Comparison of ENCODE assay signal across 8 mouse cellular contexts in genomic region chr7:79793688-79794087, GRCm38 (mm10). TPM values are rescaled to one million over a fixed set of nuclear protein-coding genes. Genes with fewer than 3 reads are reported as not detected.
DNase-seq lines count a peak whose midpoint lies in the region; ATAC-seq and TF ChIP-seq lines count a peak whose summit lies in the region.

Gene Mesp1, minus strand, starts transcription at chr7:79793788.

- intact Hi-C loops in heart, postnatal 14 days (cut with DNase I) = loop anchor here (10.0 kb wide), 1 partner anchor 201 kb away; no protein-coding TSS in a partner anchor
- intact Hi-C loops in gastrocnemius, postnatal 14 days (cut with DNase I; ENCODE audit: low total_unique reads) = no loop called here
- intact Hi-C loops in left cerebral cortex, postnatal 36 days (cut with DNase I) = no loop called here

- no peak for DNase-seq in heart, postnatal 14 days
- DNase-seq in heart, postnatal 0 days (ENCODE audit: low spot score) = no peak
- DNase-seq in gastrocnemius, postnatal 14 days = no peak
- DNase-seq in left cerebral cortex, postnatal 36 days (ENCODE audit: low spot score in 2 of 2) = no peak
- DNase-seq in cerebellum, postnatal 36 days = no peak

- peaks cover 86% of the 10 kb centered on the region for H3K27me3 ChIP-seq in heart, embryonic 13.5 days (replicated peaks)
- H3K27me3 ChIP-seq in heart, postnatal 0 days (ENCODE audit: control insufficient read depth, insufficient read depth, low read length) = peaks cover 55% of the 10 kb centered on the region
- H3K27me3 ChIP-seq in liver, embryonic 16.5 days (ENCODE audit: control insufficient read depth, insufficient read depth, low read depth, low read length) = peaks cover 40% of the 10 kb centered on the region

- WGBS in heart, embryonic 13.5 days = 70% methylated on average over 6 of the region's 6 CpGs
- WGBS in bone marrow, adult 2 months = 78% methylated on average over 6 of the region's 6 CpGs
- WGBS in heart, postnatal 0 days = 77% methylated on average over 6 of the region's 6 CpGs
- WGBS in liver, embryonic 16.5 days (ENCODE audit: insufficient replicate concordance) = 48% methylated on average over 6 of the region's 6 CpGs

- H3K4me1 ChIP-seq in heart, embryonic 13.5 days = peaks cover 22% of the 10 kb centered on the region
- H3K4me1 ChIP-seq in bone marrow, adult 2 months (ENCODE audit: control insufficient read depth, insufficient read depth, low read length) = no peaks in the 10 kb centered on the region; the same call in 1 of the 2 replicates
- peaks cover 8% of the 10 kb centered on the region; the same call in 1 of the 2 replicates for H3K4me1 ChIP-seq in heart, postnatal 0 days (ENCODE audit: control insufficient read depth, insufficient read depth)
- peaks cover 3% of the 10 kb centered on the region; the same call in 1 of the 2 replicates for H3K4me1 ChIP-seq in liver, embryonic 16.5 days (ENCODE audit: control insufficient read depth, low read depth, low read length)

- H3K36me3 ChIP-seq in heart, embryonic 13.5 days = no peaks in the 10 kb centered on the region
- no peaks in the 10 kb centered on the region for H3K36me3 ChIP-seq in heart, postnatal 0 days (replicated peaks; ENCODE audit: control insufficient read depth, insufficient read depth, low read length)
- H3K36me3 ChIP-seq in liver, embryonic 16.5 days (ENCODE audit: control insufficient read depth, insufficient read depth) = no peaks in the 10 kb centered on the region

- ATAC-seq in heart, embryonic 13.5 days (ENCODE audit: extremely low read depth, insufficient number of reproducible peaks, low FRiP score, low TSS enrichment) = no peak
- ATAC-seq in heart, postnatal 0 days (ENCODE audit: insufficient read depth, low read depth) = no peak
- no peak for ATAC-seq in liver, embryonic 16.5 days (ENCODE audit: low read depth)

- TF ChIP-seq POLR2A in bone marrow, adult 2 months (IDR thresholded peaks at IDR 0.05; ENCODE audit: borderline replicate concordance, control insufficient read depth, low read depth, low read length) = no peak

- TF ChIP-seq CTCF in bone marrow, adult 2 months (IDR thresholded peaks at IDR 0.05; ENCODE audit: control insufficient read depth, insufficient read depth, low read length) = no peak
- TF ChIP-seq CTCF in heart, postnatal 0 days (IDR thresholded peaks at IDR 0.05; ENCODE audit: low read depth) = no peak

- TF ChIP-seq EP300 in heart, postnatal 0 days (IDR thresholded peaks at IDR 0.05; ENCODE audit: low read depth) = no peak

- H3K9ac ChIP-seq in heart, embryonic 13.5 days = peak within 1 kb of the TSS; percentile 75
- no peak within 1 kb of the TSS; the same call in 1 of the 2 replicates for H3K9ac ChIP-seq in heart, postnatal 0 days (replicated peaks; ENCODE audit: low read depth, low read length)
- no peak within 1 kb of the TSS for H3K9ac ChIP-seq in liver, embryonic 16.5 days (ENCODE audit: low read depth, low read length)

- H3K27ac ChIP-seq in heart, embryonic 13.5 days (replicated peaks) = no peak within 1 kb of the TSS
- H3K27ac ChIP-seq in bone marrow, adult 2 months (ENCODE audit: control insufficient read depth, insufficient read depth, low read depth, low read length, poor library complexity) = peak within 1 kb of the TSS; percentile 12; the same call in 1 of the 2 replicates
- H3K27ac ChIP-seq in heart, postnatal 0 days (ENCODE audit: low read depth) = no peak within 1 kb of the TSS
- no peak within 1 kb of the TSS for H3K27ac ChIP-seq in liver, embryonic 16.5 days (ENCODE audit: low read length)

- H3K9me3 ChIP-seq in heart, embryonic 13.5 days = no peaks in the 10 kb centered on the region
- no peaks in the 10 kb centered on the region for H3K9me3 ChIP-seq in heart, postnatal 0 days (replicated peaks; ENCODE audit: control insufficient read depth, low read length)
- no peaks in the 10 kb centered on the region for H3K9me3 ChIP-seq in liver, embryonic 16.5 days (replicated peaks; ENCODE audit: control insufficient read depth, low read length)

- peak within 1 kb of the TSS; percentile 58 for H3K4me3 ChIP-seq in heart, embryonic 13.5 days
- H3K4me3 ChIP-seq in bone marrow, adult 2 months (replicated peaks; ENCODE audit: control insufficient read depth, low read depth, low read length) = no peak within 1 kb of the TSS
- H3K4me3 ChIP-seq in heart, postnatal 0 days (ENCODE audit: low read depth, low read length) = peak within 1 kb of the TSS; percentile 42
- peak within 1 kb of the TSS; percentile 48 for H3K4me3 ChIP-seq in liver, embryonic 16.5 days (ENCODE audit: low read depth, low read length)

- H3K4me2 ChIP-seq in heart, embryonic 13.5 days = peak within 1 kb of the TSS; percentile 86
- H3K4me2 ChIP-seq in heart, postnatal 0 days (ENCODE audit: low read depth, low read length) = peak within 1 kb of the TSS; percentile 55
- peak within 1 kb of the TSS; percentile 60 for H3K4me2 ChIP-seq in liver, embryonic 16.5 days (ENCODE audit: low read depth, low read length)

RNA-seq across cellular contexts. Expression of gene Mesp1, which starts in this region (rescaled TPM):
- polyA plus RNA-seq in heart, embryonic 13.5 days (2015; fragmentation: Nextera tagmentation; extraction: Ambion mirVana) = 0.15 TPM in 1 of 2 replicates, not detected in the other
- not detected for total RNA-seq in heart, postnatal 14 days (2021)
- not detected in 2 replicates for polyA plus RNA-seq in bone marrow, adult 2 months (2011; ENCODE audit: insufficient read depth, insufficient read length, low replicate concordance, missing spikeins)
- total RNA-seq in heart, postnatal 0 days (2014; rRNA removed; ENCODE audit: low replicate concordance) = not detected in 2 replicates
- not detected in 2 replicates for polyA plus RNA-seq in heart, postnatal 0 days (2015; fragmentation: Nextera tagmentation; extraction: Ambion mirVana)
- 0.09 TPM in 1 of 2 replicates, not detected in the other for polyA plus RNA-seq in liver, embryonic 16.5 days (2015; fragmentation: Nextera tagmentation; extraction: Ambion mirVana)
- not detected for total RNA-seq in gastrocnemius, postnatal 14 days (2021)
- total RNA-seq in left cerebral cortex, postnatal 36 days (2021) = not detected
